Mouse (Mus musculus): ENCODE data around the gene Urgcp. TPM values are rescaled to one million over a fixed set of nuclear protein-coding genes. Genes with fewer than 3 reads are reported as not detected.

Gene Urgcp
- total RNA-seq, 1 experiment from 2014 or later = 7.4 TPM

GRCm38 (mm10) chr11:5718611-5719354 lies 43.4 kb downstream of the Urgcp start:
- ATAC-seq (replicated peaks; ENCODE audit: low read depth, poor library complexity, severe bottlenecking) = no peak

- ATAC-seq (replicated peaks; ENCODE audit: low read depth, poor library complexity, severe bottlenecking) = no peak
These were observed 45.1 kb downstream of the Urgcp start for GRCm38 (mm10) chr11:5716938-5717705.

DNA sequence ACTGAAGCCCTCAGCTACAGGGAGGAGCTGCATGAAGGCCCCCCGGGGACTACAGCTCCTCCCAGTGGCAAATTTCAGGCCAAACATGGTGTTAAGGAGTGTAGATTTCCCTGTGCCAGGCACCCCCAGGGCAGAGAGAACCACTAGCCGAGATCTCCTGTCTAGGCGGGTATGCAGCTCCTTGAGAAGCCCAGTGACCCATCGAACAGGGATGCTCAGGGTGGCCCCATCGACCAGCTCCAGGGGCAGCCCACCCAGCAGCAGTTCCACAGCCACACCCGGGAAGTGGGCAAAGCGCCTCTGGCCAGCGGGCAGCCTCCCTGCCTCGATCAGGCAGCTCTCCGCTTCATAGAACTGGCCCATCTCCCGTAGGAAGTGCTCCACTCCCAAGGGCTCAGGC lies 45.9 kb downstream of the Urgcp start:
- no peak for ATAC-seq (replicated peaks; ENCODE audit: low read depth, poor library complexity, severe bottlenecking)

DNA sequence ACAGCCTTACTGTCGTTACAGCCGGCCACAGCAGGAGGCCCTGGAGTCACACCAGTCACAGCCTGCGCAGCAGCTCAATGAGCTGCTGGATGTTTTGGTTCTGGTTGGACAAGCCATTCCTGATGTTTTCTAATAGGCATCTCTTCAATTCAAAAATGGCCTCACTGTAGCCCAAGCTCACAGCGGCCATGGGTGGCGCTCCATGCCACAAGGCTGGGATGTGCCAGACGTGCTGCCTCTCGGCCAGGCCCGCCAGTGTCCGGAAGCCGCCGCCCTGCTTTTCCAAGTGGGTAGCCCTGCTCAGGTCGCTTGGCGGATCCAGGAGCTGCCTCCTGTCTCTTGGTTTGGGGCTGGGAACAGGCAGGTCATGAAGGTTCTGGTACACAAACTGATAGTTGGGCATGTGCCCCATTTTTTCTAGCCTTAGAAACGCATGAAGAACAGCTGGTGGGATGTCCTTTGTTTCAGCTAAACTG lies 46.5 kb downstream of the Urgcp start, which contains the start of gene Mrps24:
Mrps24 (minus strand) TSS at position 51 of the 476 bp plus-strand sequence.
- no peak for ATAC-seq (replicated peaks; ENCODE audit: low read depth, poor library complexity, severe bottlenecking)

DNA sequence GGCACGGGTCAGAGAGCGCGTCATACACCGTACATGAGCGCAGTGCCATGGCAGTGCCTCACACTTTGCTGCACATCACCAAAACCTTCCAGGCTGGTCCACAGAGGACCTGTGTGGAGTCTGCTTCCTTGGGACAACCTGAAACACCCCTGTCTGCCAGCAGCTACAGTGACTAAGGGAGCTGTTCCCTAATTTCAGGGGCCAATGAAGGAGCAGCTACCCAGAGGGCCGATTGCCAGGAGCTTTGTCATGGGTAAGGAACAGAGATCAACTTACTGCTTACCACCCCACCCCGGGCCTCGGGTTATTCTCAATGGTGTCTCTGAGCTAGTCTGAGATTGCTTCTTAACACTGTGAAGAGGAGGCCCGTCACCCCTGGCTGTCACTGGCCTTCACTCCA lies 47.0 kb downstream of the Urgcp start:
- no peak for ATAC-seq (replicated peaks; ENCODE audit: low read depth, poor library complexity, severe bottlenecking)

GRCm38 (mm10) chr11:5707530-5708353 lies 54.4 kb downstream of the Urgcp start:
- peak; percentile 96 for ATAC-seq (replicated peaks; ENCODE audit: low read depth, poor library complexity, severe bottlenecking)

- peak; percentile 26 for ATAC-seq (replicated peaks; ENCODE audit: low read depth, poor library complexity, severe bottlenecking)
These were observed 55.2 kb downstream of the Urgcp start for GRCm38 (mm10) chr11:5706874-5707529.

DNA sequence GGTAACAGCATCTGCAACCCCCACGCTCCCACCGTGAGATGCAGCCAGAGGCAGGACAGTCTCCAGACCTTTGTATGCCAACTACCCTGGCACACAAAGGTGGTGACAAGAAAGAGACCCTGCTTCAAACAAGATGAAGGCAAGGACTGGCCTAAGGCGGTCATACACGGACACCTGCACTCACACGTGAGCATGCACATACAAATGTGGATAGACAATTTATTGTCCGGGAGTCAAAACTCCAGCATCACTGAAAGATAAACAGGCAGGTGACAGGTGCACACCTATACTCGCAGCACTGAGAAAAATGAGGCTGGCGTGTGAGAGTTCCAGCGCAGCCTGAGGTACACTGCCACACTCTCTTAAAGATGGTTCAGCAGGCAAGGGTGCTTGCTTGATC lies 56.2 kb downstream of the Urgcp start:
- no peak for ATAC-seq (replicated peaks; ENCODE audit: low read depth, poor library complexity, severe bottlenecking)

GRCm38 (mm10) chr11:5703341-5703740 lies 58.8 kb downstream of the Urgcp start:
- no peak for ATAC-seq (replicated peaks; ENCODE audit: low read depth, poor library complexity, severe bottlenecking)

- no peak for ATAC-seq (replicated peaks; ENCODE audit: low read depth, poor library complexity, severe bottlenecking)
These were observed 59.2 kb downstream of the Urgcp start for GRCm38 (mm10) chr11:5702957-5703332.

- no peak for ATAC-seq (replicated peaks; ENCODE audit: low read depth, poor library complexity, severe bottlenecking)
These were observed 59.8 kb downstream of the Urgcp start for GRCm38 (mm10) chr11:5702271-5702956.

- no peak for ATAC-seq (replicated peaks; ENCODE audit: low read depth, poor library complexity, severe bottlenecking)
These were observed 60.4 kb downstream of the Urgcp start for GRCm38 (mm10) chr11:5701821-5702220.

DNA sequence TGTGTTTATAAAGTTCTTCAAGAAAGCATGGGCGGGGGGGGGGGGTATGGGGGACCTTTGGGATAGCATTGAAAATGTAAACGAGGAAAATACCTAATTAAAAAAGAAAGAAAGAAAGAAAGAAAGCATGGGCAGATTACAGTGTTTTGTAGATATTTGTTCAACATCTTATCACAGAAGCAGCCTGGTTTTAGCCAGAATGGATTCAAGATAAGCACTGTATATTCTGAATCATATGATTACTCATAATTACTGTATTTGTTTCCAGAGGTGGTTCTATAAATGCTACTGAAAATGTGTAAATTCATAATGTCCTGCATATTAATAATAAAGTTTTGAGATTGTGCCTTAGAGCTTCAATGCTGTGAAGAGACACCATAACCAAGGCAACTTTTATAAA lies 60.9 kb downstream of the Urgcp start:
- ATAC-seq (replicated peaks; ENCODE audit: low read depth, poor library complexity, severe bottlenecking) = no peak

DNA sequence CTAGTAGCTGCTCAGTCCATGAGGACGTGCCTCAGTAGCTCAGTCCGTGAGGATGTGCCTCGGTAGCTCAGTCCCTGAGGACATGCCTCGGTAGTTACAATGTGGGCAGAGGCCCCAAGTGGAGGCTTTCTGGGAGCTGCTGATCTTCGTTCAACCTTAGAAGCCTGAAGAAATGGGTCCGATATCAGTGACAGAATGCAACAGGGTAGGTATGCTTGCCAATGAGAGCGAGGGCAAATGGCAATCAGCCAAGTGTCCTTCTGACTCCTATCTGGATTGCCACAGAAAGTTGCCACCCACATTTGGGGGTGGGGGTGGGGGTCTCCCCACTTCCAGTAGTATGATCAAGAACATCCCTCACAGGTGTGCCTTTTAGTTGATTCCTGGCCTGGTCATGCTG lies 61.4 kb downstream of the Urgcp start:
- ATAC-seq (replicated peaks; ENCODE audit: low read depth, poor library complexity, severe bottlenecking) = peak; percentile 25; the same call in 1 of the 2 replicates

- ATAC-seq (replicated peaks; ENCODE audit: low read depth, poor library complexity, severe bottlenecking) = no peak
These were observed 70.4 kb downstream of the Urgcp start for GRCm38 (mm10) chr11:5691775-5692174.

GRCm38 (mm10) chr11:5684283-5684682 lies 77.9 kb downstream of the Urgcp start:
- ATAC-seq (replicated peaks; ENCODE audit: low read depth, poor library complexity, severe bottlenecking) = 0 out of 2 replicates have a peak, but pooled peaks have one; percentile 39

DNA sequence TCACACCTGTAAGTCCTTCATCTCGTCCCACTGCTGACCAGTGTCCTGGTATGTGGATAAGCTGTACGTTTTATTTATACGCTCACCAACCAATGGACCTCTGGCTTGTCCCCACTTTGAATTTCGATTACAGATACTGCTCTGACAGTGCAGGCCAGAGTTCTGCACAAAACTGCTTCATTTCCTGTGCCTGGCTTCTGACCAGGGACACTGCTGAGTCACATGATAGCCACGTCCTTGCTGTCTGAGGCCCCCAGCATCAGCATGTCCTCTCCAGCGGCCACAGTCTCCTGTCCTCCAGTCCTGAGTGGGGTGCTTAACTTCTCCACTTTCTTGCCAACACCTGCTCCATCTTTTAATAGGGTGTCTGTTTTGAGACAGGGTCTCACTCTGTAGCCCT lies 79.6 kb downstream of the Urgcp start:
- no peak for ATAC-seq (replicated peaks; ENCODE audit: low read depth, poor library complexity, severe bottlenecking)

Data from common myeloid progenitor, adult 5-6 weeks (primary cell).